Mouse (Mus musculus) MEL (cell line): ENCODE results near the gene Synrg. TPM values are rescaled to one million over a fixed set of nuclear protein-coding genes. Genes with fewer than 3 reads are reported as not detected.

Source experiments
- DNase-seq: peaks from one replicate; pipeline ENCODE4 v3.0.0; 2011; ENCODE audit warnings: low read depth, low spot score
- H3K27ac ChIP-seq: 2 replicates; pipeline ENCODE4 v1.5.1; 2012; ENCODE audit warnings: low read depth, mild to moderate bottlenecking, control low read depth, low read length, moderate library complexity; ENCODE audit not compliant: control insufficient read depth
- H3K27me3 ChIP-seq, 2 experiments: fragments of 150-350 bp in 1 of 2; sonication (generic) in 1 of 2; 2 replicates each; pipeline ENCODE4 v1.6.1; 2012; ENCODE audit warnings: low read length in 2 of 2, mild to moderate bottlenecking in 2 of 2, improper control_type of control experiment in 1 of 2, moderate library complexity in 1 of 2; ENCODE audit not compliant: insufficient read depth in 2 of 2, control insufficient read depth in 1 of 2
- H3K36me3 ChIP-seq, 2 experiments: 2 replicates each; pipeline ENCODE4 v1.6.1; 2012 to 2014; ENCODE audit warnings: low read length in 2 of 2, improper control_type of control experiment in 1 of 2, inconsistent platforms in 1 of 2, mild to moderate bottlenecking in 1 of 2; ENCODE audit not compliant: insufficient read depth in 2 of 2, control insufficient read depth in 1 of 2
- H3K4me1 ChIP-seq, 2 experiments: fragments of 150-350 bp in 1 of 2; sonication (generic) in 1 of 2; 2 replicates each; pipeline ENCODE4 v1.6.1; 2012; ENCODE audit warnings: low read length in 2 of 2, improper control_type of control experiment in 1 of 2, mild to moderate bottlenecking in 1 of 2; ENCODE audit not compliant: insufficient read depth in 2 of 2, control insufficient read depth in 1 of 2
- H3K4me3 ChIP-seq, 2 experiments: fragments of 150-350 bp in 1 of 2; sonication (generic) in 1 of 2; 2 replicates each; pipeline ENCODE4 v1.5.1; 2012; ENCODE audit warnings: low read depth in 2 of 2, low read length in 2 of 2, mild to moderate bottlenecking in 2 of 2, moderate library complexity in 2 of 2, control low read depth in 1 of 2, improper control_type of control experiment in 1 of 2; ENCODE audit not compliant: control insufficient read depth in 1 of 2, insufficient read depth in 1 of 2
- H3K79me2 ChIP-seq: 2 replicates; pipeline ENCODE4 v1.6.1; 2012; ENCODE audit warnings: mild to moderate bottlenecking, low read length, moderate library complexity; ENCODE audit not compliant: control insufficient read depth, poor library complexity, insufficient read depth
- H3K9ac ChIP-seq: 2 replicates; pipeline ENCODE4 v1.6.1; 2012; ENCODE audit warnings: low read depth, mild to moderate bottlenecking, control low read depth, low read length, moderate library complexity; ENCODE audit not compliant: control insufficient read depth, poor library complexity, severe bottlenecking
- H3K9me3 ChIP-seq: fragments of 150-350 bp; sonication (generic); replicated peaks from 2 replicates; pipeline ENCODE4 v1.6.1; 2012; ENCODE audit warnings: mild to moderate bottlenecking, low read length, improper control_type of control experiment, moderate library complexity; ENCODE audit not compliant: insufficient read depth
- BHLHE40 ChIP-seq: IDR thresholded peaks from 2 replicates; pipeline ENCODE4 v1.6.1; 2012; ENCODE audit warnings: low read depth, mild to moderate bottlenecking, inconsistent platforms, low read length, improper control_type of control experiment, borderline replicate concordance
- CHD2 ChIP-seq: IDR thresholded peaks from 2 replicates; pipeline ENCODE4 v1.6.1; 2011; ENCODE audit warnings: low read length, improper control_type of control experiment
- CTCF ChIP-seq, 3 experiments: IDR thresholded peaks in 2 of 3; conservative IDR thresholded peaks in 1 of 3; 2 replicates each; pipeline ENCODE4 v1.5.1; 2011 to 2012; ENCODE audit warnings: low read length in 3 of 3, low read depth in 2 of 3, mild to moderate bottlenecking in 2 of 3, improper control_type of control experiment in 1 of 3, inconsistent platforms in 1 of 3, mixed read lengths in 1 of 3, moderate library complexity in 1 of 3; ENCODE audit not compliant: control insufficient read depth in 1 of 3, insufficient read depth in 1 of 3, poor library complexity in 1 of 3, severe bottlenecking in 1 of 3
- E2F4 ChIP-seq: IDR thresholded peaks from 2 replicates; pipeline ENCODE4 v1.6.1; 2011; ENCODE audit warnings: low read depth, low read length, improper control_type of control experiment, borderline replicate concordance
- ELF1 ChIP-seq: IDR thresholded peaks from 2 replicates; pipeline ENCODE4 v1.6.1; 2014; ENCODE audit warnings: low read depth, mild to moderate bottlenecking, inconsistent platforms, low read length, improper control_type of control experiment, moderate library complexity
- EP300 ChIP-seq, 2 experiments: IDR thresholded peaks; 2 replicates each; pipeline ENCODE4 v1.6.1; 2011; ENCODE audit warnings: improper control_type of control experiment in 2 of 2, low read length in 2 of 2, low read depth in 1 of 2, mild to moderate bottlenecking in 1 of 2
- ETS1 ChIP-seq: IDR thresholded peaks from 2 replicates; pipeline ENCODE4 v1.6.1; 2012; ENCODE audit warnings: low read depth, mild to moderate bottlenecking, inconsistent platforms, low read length, improper control_type of control experiment, moderate library complexity
- GABPA ChIP-seq: IDR thresholded peaks from 2 replicates; pipeline ENCODE4 v1.6.1; 2012; ENCODE audit warnings: low read depth, mild to moderate bottlenecking, inconsistent platforms, low read length, improper control_type of control experiment, moderate library complexity
- GATA1 ChIP-seq: IDR thresholded peaks from 2 replicates; pipeline ENCODE4 v1.6.1; 2011; ENCODE audit warnings: low read depth, low read length, improper control_type of control experiment
- HCFC1 ChIP-seq: IDR thresholded peaks from 2 replicates; pipeline ENCODE4 v1.6.1; 2012; ENCODE audit warnings: low read depth, mild to moderate bottlenecking, inconsistent platforms, low read length, improper control_type of control experiment, moderate library complexity
- JUND ChIP-seq: IDR thresholded peaks from 2 replicates; pipeline ENCODE4 v1.6.1; 2011; ENCODE audit warnings: low read depth, mild to moderate bottlenecking, improper control_type of control experiment, low read length
- KAT2A ChIP-seq: conservative IDR thresholded peaks from 2 replicates; pipeline ENCODE4 v1.6.1; 2012; ENCODE audit warnings: low read depth, low read length, improper control_type of control experiment, inconsistent platforms
- MAFK ChIP-seq: IDR thresholded peaks from 2 replicates; pipeline ENCODE4 v1.6.1; 2011; ENCODE audit warnings: low read depth, mild to moderate bottlenecking, low read length, improper control_type of control experiment, borderline replicate concordance
- MAX ChIP-seq: IDR thresholded peaks from 2 replicates; pipeline ENCODE4 v1.6.1; 2011; ENCODE audit warnings: low read length, improper control_type of control experiment
- MAZ ChIP-seq: IDR thresholded peaks from 2 replicates; pipeline ENCODE4 v1.6.1; 2012; ENCODE audit warnings: low read depth, mild to moderate bottlenecking, inconsistent platforms, low read length, improper control_type of control experiment
- MEF2A ChIP-seq: IDR thresholded peaks from 2 replicates; pipeline ENCODE4 v1.6.1; 2014; ENCODE audit warnings: low read depth, mild to moderate bottlenecking, inconsistent platforms, low read length, improper control_type of control experiment; ENCODE audit not compliant: poor library complexity, insufficient replicate concordance, severe bottlenecking; ENCODE audit errors: extremely low read depth
- MXI1 ChIP-seq: IDR thresholded peaks from 2 replicates; pipeline ENCODE4 v1.6.1; 2011; ENCODE audit warnings: mild to moderate bottlenecking, low read depth, low read length, improper control_type of control experiment
- MYB ChIP-seq: IDR thresholded peaks from 2 replicates; pipeline ENCODE4 v1.6.1; 2011; ENCODE audit warnings: mild to moderate bottlenecking, low read depth, low read length, improper control_type of control experiment
- NELFE ChIP-seq: IDR thresholded peaks from 2 replicates; pipeline ENCODE4 v1.6.1; 2011; ENCODE audit warnings: low read depth, low read length, improper control_type of control experiment
- NRF1 ChIP-seq: IDR thresholded peaks from 2 replicates; pipeline ENCODE4 v1.6.1; 2014; ENCODE audit warnings: low read depth, mild to moderate bottlenecking, inconsistent platforms, low read length, improper control_type of control experiment, moderate library complexity; ENCODE audit not compliant: poor library complexity, insufficient read depth, severe bottlenecking
- POLR2A ChIP-seq, 2 experiments: IDR thresholded peaks; 2 replicates each; pipeline ENCODE4 v1.6.1; 2011 to 2012; ENCODE audit warnings: low read length in 2 of 2, mild to moderate bottlenecking in 2 of 2, control low read depth in 1 of 2, improper control_type of control experiment in 1 of 2, low read depth in 1 of 2, moderate library complexity in 1 of 2; ENCODE audit not compliant: control insufficient read depth in 1 of 2, insufficient read depth in 1 of 2, poor library complexity in 1 of 2
- POLR2AphosphoS2 ChIP-seq: IDR thresholded peaks from 2 replicates; pipeline ENCODE4 v1.6.1; 2011; ENCODE audit warnings: low read length, improper control_type of control experiment
- POLR2AphosphoS5 ChIP-seq: IDR thresholded peaks from 2 replicates; pipeline ENCODE4 v1.6.1; 2012; ENCODE audit warnings: low read depth, borderline replicate concordance, mild to moderate bottlenecking, inconsistent platforms, low read length, moderate library complexity, mixed read lengths
- RAD21 ChIP-seq: IDR thresholded peaks from 2 replicates; pipeline ENCODE4 v1.6.1; 2011; ENCODE audit warnings: mild to moderate bottlenecking, low read depth, low read length, improper control_type of control experiment
- RCOR1 ChIP-seq: IDR thresholded peaks from 2 replicates; pipeline ENCODE4 v1.6.1; 2012; ENCODE audit warnings: low read depth, mild to moderate bottlenecking, inconsistent platforms, low read length, improper control_type of control experiment
- SIN3A ChIP-seq: IDR thresholded peaks from 2 replicates; pipeline ENCODE4 v1.6.1; 2012; ENCODE audit warnings: low read length, improper control_type of control experiment, inconsistent platforms
- SMC3 ChIP-seq: IDR thresholded peaks from 2 replicates; pipeline ENCODE4 v1.6.1; 2011; ENCODE audit warnings: low read depth, low read length, improper control_type of control experiment
- TAL1 ChIP-seq: IDR thresholded peaks from 2 replicates; pipeline ENCODE4 v1.6.1; 2012; ENCODE audit warnings: mild to moderate bottlenecking, inconsistent platforms, low read length, moderate library complexity, mixed read lengths
- TBP ChIP-seq: IDR thresholded peaks from 2 replicates; pipeline ENCODE4 v1.8.0; 2011; ENCODE audit warnings: low read depth, low read length, improper control_type of control experiment
- TCF12 ChIP-seq: IDR thresholded peaks from 2 replicates; pipeline ENCODE4 v1.6.1; 2014; ENCODE audit warnings: low read depth, mild to moderate bottlenecking, inconsistent platforms, low read length, improper control_type of control experiment, moderate library complexity
- UBTF ChIP-seq: IDR thresholded peaks from 2 replicates; pipeline ENCODE4 v1.6.1; 2012; ENCODE audit warnings: low read depth, mild to moderate bottlenecking, inconsistent platforms, low read length, improper control_type of control experiment, moderate library complexity, borderline replicate concordance; ENCODE audit not compliant: insufficient read depth
- ZC3H11A ChIP-seq: IDR thresholded peaks from 2 replicates; pipeline ENCODE4 v1.6.1; 2012; ENCODE audit warnings: low read depth, mild to moderate bottlenecking, inconsistent platforms, low read length, improper control_type of control experiment
- ZKSCAN1 ChIP-seq: IDR thresholded peaks from 2 replicates; pipeline ENCODE4 v1.6.1; 2012; ENCODE audit warnings: low read depth, mild to moderate bottlenecking, inconsistent platforms, low read length, improper control_type of control experiment, moderate library complexity
- ZMIZ1 ChIP-seq: IDR thresholded peaks from 2 replicates; pipeline ENCODE4 v1.6.1; 2012; ENCODE audit warnings: low read depth, mild to moderate bottlenecking, inconsistent platforms, low read length, improper control_type of control experiment, moderate library complexity
- ZNF384 ChIP-seq: IDR thresholded peaks from 2 replicates; pipeline ENCODE4 v1.6.1; 2012; ENCODE audit warnings: low read depth, mild to moderate bottlenecking, inconsistent platforms, low read length, improper control_type of control experiment
- polyA plus RNA-seq, 2 experiments: library from polyadenylated mRNA; stranded (reverse) in 1 of 2; unstranded in 1 of 2; fragments of >175 nt in 1 of 2; fragments of >200 nt in 1 of 2; gene quantifications; 2 replicates each; pipeline versions ENCODE4 v1.2.1 to v1.2.4; 2012; ENCODE audit warnings: low replicate concordance in 2 of 2, low read depth in 1 of 2; ENCODE audit not compliant: insufficient read length in 2 of 2, insufficient read depth in 1 of 2, missing spikeins in 1 of 2
- total RNA-seq: library from RNA; depleted of rRNA; stranded (reverse); fragments of 300-350 nt; gene quantifications from 2 replicates; pipeline ENCODE4 v1.2.3, GENCODE M21; 2012

Synrg gene
- total and polyA plus RNA-seq, 3 experiments: 24.7 to 75.3 (median 26.4) TPM

DNA sequence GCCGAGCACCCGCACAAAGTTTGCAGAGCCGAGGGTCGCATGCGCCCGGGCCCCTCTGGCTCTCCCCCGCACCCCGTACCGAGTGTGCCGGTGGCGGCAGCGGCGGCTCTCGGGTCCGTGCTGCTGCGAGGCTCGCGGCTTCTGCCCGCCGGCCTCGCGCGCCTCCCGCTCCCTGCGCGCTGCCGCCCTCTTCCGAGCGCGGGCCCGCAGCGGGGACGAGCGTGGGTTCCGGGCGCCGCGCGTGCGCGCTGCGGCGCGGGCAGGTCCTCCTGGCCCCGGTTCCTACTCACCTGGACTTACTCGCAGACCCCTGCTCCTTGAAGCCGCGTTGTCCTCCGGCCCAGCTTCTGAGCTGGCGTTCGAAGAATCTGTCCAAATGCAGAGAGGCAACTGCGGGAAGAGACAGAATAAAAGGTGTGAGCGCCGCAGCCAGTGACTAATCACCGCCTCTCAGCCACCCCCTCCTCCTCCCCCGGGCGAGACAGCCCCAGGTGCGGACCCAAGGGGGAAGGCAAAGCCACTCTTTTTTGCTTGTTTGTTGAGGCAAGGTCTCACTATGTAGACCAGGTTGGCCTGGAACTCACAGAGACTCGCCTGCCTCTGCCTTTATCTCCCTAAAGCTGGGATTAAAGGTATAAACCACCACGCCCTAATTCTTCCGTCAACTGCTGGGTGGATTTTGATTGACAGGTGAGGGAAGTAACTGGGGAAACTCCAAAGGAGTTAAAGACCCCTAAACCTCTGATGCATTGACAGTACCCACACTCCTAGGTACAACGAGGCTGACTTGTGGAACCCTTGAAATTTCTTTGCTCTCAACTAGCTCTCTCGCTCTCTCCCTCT lies 104.2 kb downstream of the Synrg start:
- peaks cover 1% of the 10 kb centered on the region; the same call in 1 of the 2 replicates for H3K79me2 ChIP-seq
- H3K4me1 ChIP-seq: peaks cover 2 to 17% of the 10 kb centered on the region in 2 experiments; a peak in 3 of 4 replicates
- no peaks in the 10 kb centered on the region for H3K9me3 ChIP-seq
- peaks cover 0 to 9% of the 10 kb centered on the region in 2 experiments; a peak in 2 of 4 replicates for H3K36me3 ChIP-seq
- peak overlapping the region; percentile 74 to 90 for H3K4me3 ChIP-seq
- DNase-seq: peak; percentile 82
- TF ChIP-seq CTCF (IDR thresholded peaks at IDR 0.05 in 2 of 3, conservative IDR thresholded peaks at IDR 0.05 in 1 of 3; ENCODE audit: control insufficient read depth in 1 of 3, insufficient read depth in 1 of 3, low read depth in 2 of 3, low read length in 3 of 3, poor library complexity in 1 of 3, severe bottlenecking in 1 of 3) (0 out of 6 replicates have a peak, but pooled peaks of 1 of the 3 experiments have one; percentile 9), GATA1 (no peak), BHLHE40 (no peak), MAZ (peak; percentile 37; the same call in 1 of the 2 replicates), JUND (no peak), ZKSCAN1 (no peak), NRF1 (peak; percentile 81), HCFC1 (peak; percentile 46; the same call in 1 of the 2 replicates), E2F4 (peak; percentile 24; the same call in 1 of the 2 replicates), KAT2A (no peak; the same call in 1 of the 2 replicates), MEF2A (no peak), MXI1 (peak; percentile 67; the same call in 1 of the 2 replicates), NELFE (peak; percentile 82), RAD21 (no peak), TBP (no peak), RCOR1 (0 out of 2 replicates have a peak, but pooled peaks have one; percentile 4), POLR2AphosphoS5 (no peak), MYB (no peak), ZNF384 (0 out of 2 replicates have a peak, but pooled peaks have one; percentile 4), TAL1 (no peak), UBTF (peak; percentile 69; the same call in 1 of the 2 replicates), CHD2 (no peak), SIN3A (peak; percentile 61), POLR2A (IDR thresholded peaks at IDR 0.05; ENCODE audit: control insufficient read depth in 1 of 2, insufficient read depth in 1 of 2, low read depth in 1 of 2, low read length in 2 of 2, poor library complexity in 1 of 2) (peak; percentile 82 to 93), ZC3H11A (no peak), EP300 (IDR thresholded peaks at IDR 0.05; ENCODE audit: low read depth in 1 of 2, low read length in 2 of 2) (no peak; a peak in 2 of 4 replicates), POLR2AphosphoS2 (0 out of 2 replicates have a peak, but pooled peaks have one; percentile 23), MAX (no peak), GABPA (no peak), ZMIZ1 (peak; percentile 72), MAFK (no peak), SMC3 (no peak), ETS1 (no peak), ELF1 (no peak), TCF12 (peak; percentile 49)
- no peak overlapping the region for H3K27ac ChIP-seq
- H3K27me3 ChIP-seq: no peaks in the 10 kb centered on the region
- peak overlapping the region; percentile 87 for H3K9ac ChIP-seq
